Comparison of ENCODE assay signal across 8 mouse cellular contexts in genomic region chr9:20645121-20645520, GRCm38 (mm10). TPM values are rescaled to one million over a fixed set of nuclear protein-coding genes. Genes with fewer than 3 reads are reported as not detected.
DNase-seq lines count a peak whose midpoint lies in the region; ATAC-seq and TF ChIP-seq lines count a peak whose summit lies in the region.

No protein-coding gene starts in this region.

- DNase-seq in cerebellum, postnatal 14 days: peak; percentile 36 to 40
- no peak for DNase-seq in cerebellum, adult 11 months
- DNase-seq in testis, postnatal 10 days (ENCODE audit: low spot score): no peak
- no peak for DNase-seq in urinary bladder, adult 2 months (ENCODE audit: low spot score)
- DNase-seq in retina, embryonic 14.5 days (ENCODE audit: low spot score): no peak

- no peaks in the 10 kb centered on the region for H3K9me3 ChIP-seq in hindbrain, embryonic 16.5 days (ENCODE audit: control insufficient read depth, low read length)
- H3K9me3 ChIP-seq in megakaryocyte, embryonic 14.5 days: no peaks in the 10 kb centered on the region

- no peak for ATAC-seq in hindbrain, embryonic 16.5 days

- peak overlapping the region; percentile 76 for H3K9ac ChIP-seq in hindbrain, embryonic 16.5 days (ENCODE audit: low read depth, low read length)

- H3K4me2 ChIP-seq in hindbrain, embryonic 16.5 days (ENCODE audit: low read length): peak overlapping the region; percentile 99

- peaks cover 5% of the 10 kb centered on the region for H3K4me1 ChIP-seq in testis, adult 2 months (ENCODE audit: control insufficient read depth, insufficient read depth, low read length)
- H3K4me1 ChIP-seq in hindbrain, embryonic 16.5 days (ENCODE audit: control insufficient read depth, insufficient read depth, low read depth, low read length): peaks cover 30% of the 10 kb centered on the region
- peaks cover 34% of the 10 kb centered on the region for H3K4me1 ChIP-seq in megakaryocyte, embryonic 14.5 days

- peak overlapping the region; percentile 92 for H3K27ac ChIP-seq in testis, adult 2 months (ENCODE audit: control insufficient read depth, insufficient read depth, low read depth, low read length)
- peak overlapping the region; percentile 89 for H3K27ac ChIP-seq in hindbrain, embryonic 16.5 days (ENCODE audit: low read depth, low read length)

- TF ChIP-seq CTCF in testis, adult 2 months (IDR thresholded peaks at IDR 0.05; ENCODE audit: control insufficient read depth, insufficient read depth, insufficient replicate concordance, low read depth, low read length): no peak

- TF ChIP-seq POLR2A in testis, adult 2 months (IDR thresholded peaks at IDR 0.05; ENCODE audit: control insufficient read depth, low read depth, low read length): no peak

- H3K27me3 ChIP-seq in testis, adult 2 months (ENCODE audit: control insufficient read depth, insufficient read depth, low read length): no peaks in the 10 kb centered on the region
- no peaks in the 10 kb centered on the region for H3K27me3 ChIP-seq in hindbrain, embryonic 16.5 days (replicated peaks; ENCODE audit: control insufficient read depth, insufficient read depth, low read length)
- no peaks in the 10 kb centered on the region for H3K27me3 ChIP-seq in megakaryocyte, embryonic 14.5 days (replicated peaks)

- H3K36me3 ChIP-seq in testis, adult 2 months (ENCODE audit: control insufficient read depth, insufficient read depth, low read length): no peaks in the 10 kb centered on the region; the same call in none of the 2 replicates
- H3K36me3 ChIP-seq in hindbrain, embryonic 16.5 days (ENCODE audit: control insufficient read depth, insufficient read depth, low read length): peaks cover 15% of the 10 kb centered on the region
- H3K36me3 ChIP-seq in megakaryocyte, embryonic 14.5 days (replicated peaks; ENCODE audit: low read length): peaks cover 48% of the 10 kb centered on the region

- 4% methylated on average over 17 of the region's 17 CpGs for WGBS in hindbrain, embryonic 16.5 days

- peak overlapping the region; percentile 96 for H3K4me3 ChIP-seq in testis, adult 2 months (ENCODE audit: control insufficient read depth, low read depth, low read length)
- peak overlapping the region; percentile 90 for H3K4me3 ChIP-seq in hindbrain, embryonic 16.5 days (ENCODE audit: low read length)
- H3K4me3 ChIP-seq in megakaryocyte, embryonic 14.5 days (replicated peaks): peak overlapping the region; percentile 96

RNA-seq across cellular contexts. Expression of gene Fbxl12, which starts 0.6 kb away (rescaled TPM):
- 35.7 and 40.5 TPM in 2 replicates for polyA plus RNA-seq in testis, adult 2 months (2012; rRNA removed)
- 14.6 and 15.6 TPM in 2 replicates for polyA plus RNA-seq in hindbrain, embryonic 16.5 days (2015; fragmentation: Nextera tagmentation; extraction: Ambion mirVana)
- 20.8 and 31.8 TPM in 2 replicates for polyA plus RNA-seq in megakaryocyte, embryonic 14.5 days (2012; ENCODE audit: insufficient read depth, low replicate concordance)
- polyA plus RNA-seq in urinary bladder, adult 2 months (2012; rRNA removed): 35.2 and 38.0 TPM in 2 replicates

RNA-seq across cellular contexts. Expression of gene Ubl5, which starts 2.4 kb away (rescaled TPM):
- 175 and 241 TPM in 2 replicates for polyA plus RNA-seq in testis, adult 2 months (2012; rRNA removed)
- 428 and 459 TPM in 2 replicates for polyA plus RNA-seq in hindbrain, embryonic 16.5 days (2015; fragmentation: Nextera tagmentation; extraction: Ambion mirVana)
- polyA plus RNA-seq in megakaryocyte, embryonic 14.5 days (2012; ENCODE audit: insufficient read depth, low replicate concordance): 15.3 TPM in 1 of 2 replicates, not detected in the other
- polyA plus RNA-seq in urinary bladder, adult 2 months (2012; rRNA removed): 477 and 551 TPM in 2 replicates

RNA-seq across cellular contexts. Expression of gene Pin1, which starts 6.8 kb away (rescaled TPM):
- 17.7 and 17.8 TPM in 2 replicates for polyA plus RNA-seq in testis, adult 2 months (2012; rRNA removed)
- polyA plus RNA-seq in hindbrain, embryonic 16.5 days (2015; fragmentation: Nextera tagmentation; extraction: Ambion mirVana): 70.6 and 76.1 TPM in 2 replicates
- polyA plus RNA-seq in megakaryocyte, embryonic 14.5 days (2012; ENCODE audit: insufficient read depth, low replicate concordance): 8.5 and 31.8 TPM in 2 replicates
- 16.3 and 18.9 TPM in 2 replicates for polyA plus RNA-seq in urinary bladder, adult 2 months (2012; rRNA removed)

Comparison
In these comparisons a context has a peak if more than half of its experiments do, and no peak if none do; other contexts are left out.
1. DNase-seq: peak in cerebellum, postnatal 14 days (2 of 2); none in cerebellum, adult 11 months (single experiment), testis, postnatal 10 days (single experiment), urinary bladder, adult 2 months (single experiment) and retina, embryonic 14.5 days (single experiment).
2. RNA of gene Ubl5, which starts 2.4 kb away (polyA plus RNA-seq): 477 to 551 TPM in urinary bladder, adult 2 months, 428 to 459 TPM in hindbrain, embryonic 16.5 days and 175 to 241 TPM in testis, adult 2 months; 15.3 TPM in megakaryocyte, embryonic 14.5 days; every median in the first group is over 10 times any median in the second.
3. Peak in every context shown above with its lines, with median percentiles within 50 percentile points of each other: H3K4me3 ChIP-seq.